Mouse (Mus musculus): ENCODE results near the gene Lgalsl. TPM values are rescaled to one million over a fixed set of nuclear protein-coding genes. Genes with fewer than 3 reads are reported as not detected.

Lgalsl gene
- total RNA-seq, 4 experiments from 2014 or later, result 27.3 to 32.7 (median 30.3) TPM

DNA sequence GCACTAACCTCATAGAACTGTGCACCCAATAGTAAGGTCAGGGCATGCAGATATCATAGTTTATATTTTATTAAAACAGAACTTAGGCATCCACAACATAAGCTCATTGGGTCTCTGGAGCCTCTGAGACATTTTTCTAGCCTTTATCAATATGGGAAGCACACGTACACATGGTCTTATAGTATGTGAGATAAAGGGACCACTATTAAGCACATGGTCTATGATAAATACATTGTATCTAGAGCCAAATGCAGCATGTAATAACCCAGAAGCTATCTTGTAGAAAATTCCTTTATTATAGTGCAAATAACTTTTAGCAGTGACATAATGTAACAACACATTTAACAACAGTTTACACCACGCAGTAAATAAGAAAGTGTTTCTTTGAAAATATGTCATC lies 7.6 kb downstream of the Lgalsl start:
- no peak for DNase-seq

DNA sequence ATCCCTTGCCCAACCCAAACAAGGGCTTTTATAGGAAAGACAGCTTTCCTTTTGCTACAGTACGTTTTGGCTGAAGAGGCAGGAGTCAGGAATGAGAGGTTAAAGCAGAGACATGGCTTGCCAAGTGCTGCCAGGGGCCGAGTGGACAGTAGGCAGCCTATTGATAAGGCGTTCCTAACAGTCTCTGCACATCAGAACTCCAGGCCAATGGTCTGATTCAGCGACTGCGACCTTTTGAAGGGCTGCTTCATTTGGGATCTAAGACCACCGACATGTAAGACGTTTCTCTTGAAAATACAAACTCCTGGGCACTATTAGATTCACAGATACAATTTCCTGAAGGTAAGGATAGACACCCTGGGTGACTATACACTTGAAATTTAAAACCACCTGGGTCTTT lies 9.5 kb downstream of the Lgalsl start:
- DNase-seq, result no peak

DNA sequence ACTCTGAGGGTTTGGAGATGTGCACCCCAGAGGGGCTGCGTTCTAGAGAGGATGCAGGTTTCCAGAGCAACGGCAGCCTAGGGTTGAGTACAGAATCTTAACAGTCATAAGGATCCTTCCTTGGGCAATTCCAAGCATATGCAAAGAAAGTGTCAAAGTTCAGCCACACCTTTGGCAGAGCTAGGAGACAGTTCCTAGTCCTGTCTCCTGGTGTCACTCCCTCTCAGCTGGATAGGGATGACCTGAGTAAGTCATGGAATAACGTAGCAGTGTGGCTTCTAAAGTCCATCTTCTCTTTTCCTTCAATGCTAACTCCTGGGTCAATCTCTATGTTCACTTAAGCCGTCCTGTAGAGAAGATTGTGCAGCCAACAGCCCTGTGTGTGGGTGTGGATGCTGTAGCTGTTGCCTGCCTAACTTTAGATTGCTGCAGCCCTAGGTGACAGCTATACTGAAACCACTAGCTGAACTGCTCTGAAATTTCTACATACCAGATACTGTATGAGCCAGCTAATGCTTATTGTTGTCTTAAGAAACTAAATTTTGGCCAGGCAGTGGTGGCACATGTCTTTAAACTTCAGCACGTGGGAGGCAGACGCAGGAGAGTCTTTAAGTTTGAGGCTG lies 16.8 kb downstream of the Lgalsl start:
- DNase-seq, result no peak

DNA sequence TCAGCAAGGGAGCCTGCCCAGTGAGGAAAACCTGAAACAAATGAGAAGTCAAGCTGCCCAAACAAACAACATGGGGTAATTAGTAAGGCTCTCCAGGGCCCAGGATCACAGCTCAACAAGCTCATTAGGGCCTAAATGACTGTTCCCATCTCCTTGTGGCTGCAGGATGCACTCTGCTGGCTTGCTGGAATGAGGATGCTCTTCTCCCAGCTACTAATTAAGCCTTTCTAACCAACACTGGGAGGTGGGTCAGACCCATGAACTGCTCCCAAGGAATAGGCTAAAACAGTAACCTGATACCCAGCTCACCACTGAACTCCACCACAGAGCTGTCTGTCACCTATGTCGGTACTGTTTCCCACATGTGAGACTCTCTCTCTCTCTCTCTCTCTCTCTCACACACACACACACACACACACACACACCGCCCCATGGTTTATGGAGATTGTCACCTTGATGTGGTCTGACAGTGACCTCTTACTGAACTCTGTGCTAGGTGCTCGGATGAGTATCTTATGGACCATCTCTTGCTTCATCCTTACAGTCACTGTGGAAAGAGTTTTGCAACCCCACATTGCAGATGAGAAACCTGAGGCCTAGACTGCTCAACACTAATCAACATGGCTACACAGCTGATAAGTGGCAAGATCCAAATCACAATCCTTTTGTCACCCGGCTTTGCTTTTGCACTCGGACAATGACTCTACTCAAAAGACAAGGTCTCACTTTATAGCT lies 18.5 kb downstream of the Lgalsl start:
- DNase-seq, result no peak

DNA sequence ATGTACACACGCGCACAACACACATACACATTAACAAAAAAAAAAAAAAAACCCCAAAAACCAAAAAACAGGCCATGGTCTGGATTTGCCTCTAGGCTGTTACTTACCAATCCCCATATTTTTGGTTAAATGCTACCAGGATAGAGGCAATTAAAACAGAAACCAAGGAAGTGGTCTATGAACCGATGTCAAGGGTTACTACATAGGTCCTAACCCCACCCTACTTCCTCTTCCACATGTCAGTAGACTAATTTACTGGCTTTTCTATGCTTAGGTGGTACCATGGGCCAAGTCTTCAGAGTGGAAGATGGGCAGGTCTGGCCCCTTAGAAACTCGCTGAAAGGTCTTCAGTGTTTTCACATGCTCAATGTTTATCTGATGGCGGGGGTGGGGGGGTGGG lies 24.2 kb downstream of the Lgalsl start:
- no peak for DNase-seq

DNA sequence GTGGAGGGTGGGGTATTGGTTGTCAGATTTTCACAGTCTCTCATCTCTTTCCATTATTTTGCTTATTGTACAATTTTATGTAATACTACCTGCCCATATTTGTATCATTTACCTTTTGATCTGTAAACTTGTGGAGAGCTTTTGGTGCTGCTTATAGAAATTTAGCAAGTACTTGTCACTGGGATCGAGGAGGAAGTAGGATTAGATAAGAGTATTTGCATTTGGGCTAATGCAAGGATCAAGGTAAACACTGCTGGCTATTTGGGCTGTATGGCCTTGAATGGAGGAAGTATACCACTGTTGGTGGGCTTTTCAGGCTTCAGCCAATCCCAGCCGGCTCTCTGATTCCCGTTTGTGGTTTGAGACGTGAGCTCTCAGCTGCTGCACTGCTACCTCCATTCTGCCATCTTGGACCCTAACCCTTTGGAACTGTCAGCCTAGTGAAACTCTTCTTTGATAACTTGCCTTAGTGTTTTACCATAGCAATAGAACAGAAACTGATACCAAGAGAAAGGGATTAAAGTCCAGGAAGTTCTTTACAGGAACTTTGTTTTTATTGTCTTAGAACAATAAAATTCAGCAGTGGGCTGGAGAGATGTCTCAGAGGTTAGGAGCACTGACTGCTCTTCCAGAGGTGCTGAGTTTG lies 25.1 kb downstream of the Lgalsl start:
- no peak for DNase-seq

DNA sequence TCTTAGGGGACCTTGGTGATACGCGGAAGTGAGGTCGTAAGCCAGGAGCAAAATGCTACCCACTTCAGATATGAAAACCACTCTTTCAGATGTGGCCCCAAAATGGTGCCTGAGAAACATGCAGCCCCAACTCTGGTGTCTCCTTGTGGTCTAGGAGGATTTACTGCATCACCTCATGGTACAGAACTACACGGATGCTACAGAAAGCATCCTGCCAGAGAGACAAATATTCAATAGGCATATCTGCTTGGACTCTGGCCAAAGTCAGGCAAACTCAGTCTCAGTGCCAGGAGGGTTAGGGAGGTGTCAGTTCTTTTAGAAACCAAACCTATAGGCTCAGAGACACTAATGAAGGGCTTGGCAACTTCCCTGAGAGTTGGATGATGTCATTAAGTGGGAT lies 26.4 kb downstream of the Lgalsl start:
- DNase-seq, result no peak

DNA sequence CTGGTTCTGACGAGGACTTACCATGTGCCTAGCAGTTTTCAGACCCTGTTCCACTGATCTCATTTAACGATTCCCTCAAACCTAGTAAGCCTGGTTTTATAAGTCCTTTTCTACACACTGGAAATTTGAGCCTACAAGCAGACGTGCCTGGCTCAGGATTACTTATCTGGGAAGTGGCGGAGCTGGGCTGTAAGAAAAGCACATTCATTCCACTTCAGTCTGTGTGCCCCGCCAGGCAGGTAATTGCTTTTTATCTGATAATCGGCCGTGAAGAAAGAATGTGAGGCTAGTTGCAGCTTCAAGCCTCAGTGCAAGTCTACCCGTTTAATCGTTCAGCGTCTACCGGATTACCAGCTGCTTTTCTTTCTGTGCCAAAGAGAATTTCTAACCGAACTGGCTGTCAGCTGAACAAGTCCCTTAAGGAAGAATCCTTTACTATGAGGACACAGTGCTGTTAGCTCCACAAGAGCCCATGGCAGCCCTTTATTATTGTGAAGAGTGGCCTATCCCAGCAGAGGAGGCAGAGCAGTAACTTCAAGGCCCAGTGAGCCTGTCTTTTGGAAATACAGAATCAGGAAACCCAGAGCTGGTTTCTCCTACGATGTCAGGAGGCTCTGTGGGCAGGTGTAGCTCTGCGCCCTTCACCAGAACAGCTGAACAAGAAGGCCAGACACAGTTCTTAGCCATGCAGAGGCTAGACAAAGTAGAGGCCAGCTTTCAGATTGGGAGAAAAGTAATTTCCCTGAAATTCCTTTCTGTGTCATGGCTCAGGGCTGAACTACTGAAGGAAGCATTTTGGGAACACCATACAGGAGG lies 30.4 kb downstream of the Lgalsl start:
- DNase-seq, result no peak

DNA sequence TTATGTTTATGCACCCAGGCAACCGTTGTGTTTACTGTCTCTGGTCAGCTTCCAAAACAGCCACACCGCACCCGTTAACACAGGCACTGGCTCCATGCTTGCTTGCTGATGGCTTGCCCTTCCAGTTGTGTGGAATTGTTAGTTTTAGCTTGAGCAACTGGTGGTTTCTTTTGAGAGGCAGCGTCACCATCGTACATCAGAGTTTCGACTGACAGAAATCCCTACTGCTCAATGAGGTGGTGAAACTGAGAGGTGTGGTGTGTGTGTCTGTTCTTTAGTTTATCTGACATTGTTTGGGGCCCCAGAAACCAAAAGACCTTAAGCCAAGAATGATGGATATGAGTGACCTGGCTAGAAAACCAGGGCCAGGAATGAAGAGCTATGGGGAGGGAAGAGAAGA lies 33.0 kb downstream of the Lgalsl start:
- no peak for DNase-seq

DNA sequence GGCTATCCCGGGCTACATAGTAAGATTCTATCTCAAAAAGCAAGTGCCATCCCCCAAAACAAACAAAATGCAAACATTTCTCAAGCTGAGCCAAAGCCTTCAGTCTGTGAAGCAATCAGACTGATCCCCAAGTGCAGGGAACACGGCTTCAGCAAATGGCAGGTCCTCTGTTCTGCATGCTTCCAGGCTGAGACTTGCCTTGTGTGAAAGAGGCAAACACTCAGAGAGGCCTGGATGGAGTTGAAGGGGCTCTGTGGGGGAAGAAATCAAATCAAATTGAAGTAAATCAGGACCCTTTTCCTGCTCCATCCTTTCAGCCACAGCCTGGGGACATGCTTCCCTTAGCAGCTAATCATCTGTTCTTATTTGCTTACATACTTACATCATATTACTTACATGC lies 35.4 kb downstream of the Lgalsl start:
- DNase-seq, result no peak

DNA sequence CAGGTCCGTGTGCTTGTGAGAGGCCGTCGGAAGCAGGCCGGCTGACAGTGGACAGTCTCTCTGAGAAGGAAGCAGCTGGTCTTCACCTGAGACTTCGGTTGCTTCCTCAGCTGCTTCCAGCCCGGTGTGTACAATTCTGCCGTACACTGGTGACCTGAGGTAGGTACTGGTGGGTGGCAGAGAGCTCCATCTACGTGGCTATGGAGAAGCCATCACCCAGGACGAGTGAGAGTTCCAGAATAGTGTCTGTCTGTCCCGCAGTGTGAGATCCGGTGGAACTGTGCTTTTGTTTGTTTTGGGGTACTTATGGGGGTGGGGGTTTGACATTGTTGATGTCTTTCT lies 36.0 kb downstream of the Lgalsl start:
- DNase-seq, result no peak

DNA sequence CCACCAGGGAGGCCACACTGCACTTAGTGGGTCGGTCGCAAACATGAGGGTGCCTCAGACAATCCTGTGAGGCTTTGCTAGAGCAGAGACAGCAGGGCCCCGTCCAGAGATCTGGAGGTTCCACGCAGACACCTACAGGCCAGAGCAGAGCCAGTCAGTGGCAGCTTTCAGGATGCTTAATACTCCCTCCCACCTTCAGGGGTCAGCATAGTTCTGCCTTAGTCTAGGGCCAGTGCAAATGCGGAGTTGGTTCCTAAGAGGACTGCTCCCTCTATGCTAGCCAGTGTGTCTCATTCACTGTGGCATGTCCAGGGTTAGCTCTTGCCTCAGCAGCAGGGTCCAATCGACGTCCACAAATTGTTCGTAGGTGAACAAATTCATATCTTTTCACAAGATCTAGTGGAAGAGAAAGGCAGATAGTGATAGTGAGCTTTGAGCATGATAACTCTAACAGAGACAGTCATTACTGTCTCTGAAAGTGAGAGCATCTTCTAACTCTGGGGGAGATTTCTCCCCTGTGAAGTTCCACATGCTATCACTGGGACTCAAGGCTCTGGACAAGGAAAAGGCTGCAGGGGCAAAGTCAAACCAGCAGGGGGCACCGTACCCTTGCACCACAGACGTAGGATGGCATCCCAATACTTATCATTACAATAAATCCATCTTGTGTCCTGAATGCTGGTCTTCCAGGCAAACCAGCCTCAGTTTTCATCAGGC lies 36.5 kb downstream of the Lgalsl start:
- DNase-seq, result peak; percentile 61

DNA sequence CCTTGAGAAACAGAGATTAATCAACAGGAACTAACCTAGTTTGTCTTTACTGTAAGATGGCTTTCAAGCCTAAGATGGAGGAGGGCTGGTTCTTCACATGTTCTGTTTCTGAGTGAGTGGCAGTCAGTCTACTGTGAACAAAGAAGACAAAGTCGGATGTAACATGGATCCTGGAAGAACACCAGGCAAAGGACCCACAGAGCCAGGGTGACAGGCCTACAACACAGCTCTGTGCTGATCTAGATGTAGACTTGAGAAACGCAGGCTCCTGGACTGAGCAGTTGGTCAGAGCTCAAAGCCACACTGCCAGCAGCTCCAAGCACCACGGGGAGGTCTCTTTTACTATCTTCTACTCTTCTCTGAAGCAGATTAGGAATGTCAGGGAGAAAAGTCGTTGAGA lies 37.2 kb downstream of the Lgalsl start:
- DNase-seq, result no peak

DNA sequence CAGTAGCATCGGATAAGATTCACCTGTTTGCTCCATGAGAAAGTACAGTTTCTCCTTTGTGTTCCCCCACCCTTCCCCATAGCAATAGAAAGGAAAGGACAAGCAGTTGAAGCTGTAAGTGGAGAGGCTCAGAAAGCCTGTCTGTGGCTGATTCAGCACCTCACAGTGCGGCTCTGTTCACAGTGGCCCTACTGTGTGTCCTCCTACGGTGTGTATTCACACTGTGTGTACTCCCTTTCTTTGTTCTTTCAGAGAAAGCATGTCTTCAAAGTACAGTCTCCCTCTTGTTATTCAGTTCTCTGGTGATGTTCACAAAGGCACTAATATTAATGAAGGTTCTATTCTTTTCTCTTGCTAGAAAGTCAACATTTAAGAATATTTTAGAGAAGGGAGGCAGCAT lies 38.2 kb downstream of the Lgalsl start:
- DNase-seq, result no peak

DNA sequence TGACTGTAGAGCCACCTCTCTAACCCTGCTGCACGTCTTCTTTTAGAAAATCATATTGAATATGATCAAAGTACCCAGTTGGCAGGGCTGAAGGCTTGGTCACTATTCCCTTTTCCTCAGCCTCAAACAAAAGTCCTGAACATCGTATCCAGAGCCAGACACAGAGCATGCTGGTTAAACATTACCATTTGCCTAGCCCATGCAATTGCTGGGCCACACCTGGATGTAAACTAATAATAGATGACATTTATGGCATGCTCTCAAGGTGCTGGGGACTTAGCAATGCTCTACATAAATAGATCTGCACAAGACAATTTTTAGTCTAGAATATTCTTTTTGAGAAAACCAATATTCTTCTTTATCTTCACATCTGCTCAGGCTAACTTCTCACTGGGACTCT lies 39.5 kb downstream of the Lgalsl start:
- DNase-seq, result no peak

DNA sequence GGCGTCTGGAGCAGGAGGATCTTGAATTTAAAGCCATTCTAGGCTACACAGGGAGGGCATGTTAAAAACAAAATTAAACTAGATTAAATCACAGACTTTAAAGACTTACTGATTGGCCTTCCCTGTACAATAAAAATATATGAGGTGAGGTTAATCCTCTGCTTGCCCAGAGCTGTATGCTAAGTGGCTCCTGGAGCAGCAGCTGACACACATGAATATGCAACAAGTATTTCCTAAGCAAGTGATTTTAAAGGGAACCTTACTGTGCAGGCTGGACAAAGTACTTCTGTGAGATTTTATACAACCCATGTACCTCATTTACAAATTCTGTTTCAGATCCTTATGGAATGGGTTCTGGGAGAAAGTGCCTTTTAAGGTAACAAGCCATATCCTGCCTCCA lies 41.8 kb downstream of the Lgalsl start:
- no peak for DNase-seq

DNA sequence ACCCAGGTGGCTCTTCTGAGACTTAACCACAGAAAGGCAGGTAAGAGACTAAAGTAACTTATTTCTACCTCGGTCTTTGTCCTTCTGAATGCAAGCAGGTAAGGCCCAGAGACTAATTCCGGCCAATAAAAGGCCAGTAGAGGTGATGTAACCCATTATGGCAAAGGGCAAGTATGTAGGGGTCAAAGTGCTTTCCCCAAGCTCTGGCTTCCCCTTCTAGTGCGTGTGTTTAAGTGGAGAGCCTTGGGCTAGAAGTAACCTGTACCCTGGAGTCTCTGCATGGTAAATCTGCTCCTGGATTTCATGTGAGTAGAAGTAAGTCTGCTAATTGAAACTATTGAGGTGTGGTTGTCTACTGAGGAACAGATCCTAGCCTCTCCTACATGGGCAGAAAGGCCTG lies 42.8 kb downstream of the Lgalsl start:
- no peak for DNase-seq

DNA sequence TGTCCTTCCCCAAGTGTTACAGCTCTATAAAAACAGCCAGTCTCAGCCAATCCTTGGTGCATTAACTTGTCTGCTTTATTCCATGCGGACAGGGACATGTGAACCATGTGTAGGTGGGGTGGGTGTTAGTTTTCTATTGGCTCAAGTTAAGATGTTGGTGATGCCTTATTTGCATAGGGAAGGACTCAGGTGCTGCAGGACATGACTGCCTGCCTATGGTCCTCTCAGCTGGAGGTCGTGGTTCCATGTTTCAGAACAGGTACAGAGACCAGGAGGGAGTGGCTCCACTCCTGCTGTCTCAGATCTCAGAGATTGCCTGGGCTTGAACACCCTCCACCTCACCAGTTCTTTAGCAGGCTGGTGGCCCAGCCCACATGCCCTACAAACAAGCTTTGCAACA lies 44.7 kb downstream of the Lgalsl start:
- no peak for DNase-seq

DNA sequence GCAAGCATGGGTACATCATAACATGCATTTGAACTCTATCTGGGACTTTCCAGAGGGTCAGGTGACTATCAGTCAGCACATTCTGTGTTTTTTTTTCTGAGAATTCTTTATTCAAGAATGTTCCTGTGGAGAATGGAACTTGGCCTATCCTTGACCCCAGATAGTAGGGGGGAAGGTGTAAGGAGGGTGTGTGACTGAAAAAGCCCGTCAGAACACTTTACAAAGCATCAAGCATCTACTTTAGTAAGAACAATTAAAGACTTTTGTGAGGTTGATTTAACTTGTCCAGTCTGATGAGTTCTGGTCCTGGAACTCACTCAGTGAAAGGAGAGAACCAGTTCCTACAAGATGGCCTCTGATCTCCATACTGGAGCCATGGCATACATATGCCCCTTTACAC lies 45.7 kb downstream of the Lgalsl start:
- DNase-seq, result no peak

DNA sequence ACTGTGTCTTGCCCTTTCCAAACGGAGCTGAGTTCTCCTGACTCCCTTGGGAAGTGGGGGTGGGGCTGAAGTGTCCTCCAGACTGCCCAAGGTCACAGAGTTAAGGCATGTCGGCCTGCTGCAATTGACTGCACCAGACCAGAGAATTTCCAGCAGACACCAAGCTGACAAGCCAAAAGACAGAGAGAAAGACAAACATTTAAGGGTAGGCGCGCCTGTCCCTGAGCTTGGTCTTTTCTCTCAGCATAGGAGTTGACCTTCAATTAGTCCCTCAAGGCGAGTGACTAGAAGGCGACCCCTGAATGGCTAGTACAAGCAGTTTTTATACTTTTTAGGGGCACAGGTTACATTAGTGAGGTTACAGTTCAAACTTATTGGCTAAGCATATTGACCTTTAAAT lies 46.1 kb downstream of the Lgalsl start:
- no peak for DNase-seq

DNA sequence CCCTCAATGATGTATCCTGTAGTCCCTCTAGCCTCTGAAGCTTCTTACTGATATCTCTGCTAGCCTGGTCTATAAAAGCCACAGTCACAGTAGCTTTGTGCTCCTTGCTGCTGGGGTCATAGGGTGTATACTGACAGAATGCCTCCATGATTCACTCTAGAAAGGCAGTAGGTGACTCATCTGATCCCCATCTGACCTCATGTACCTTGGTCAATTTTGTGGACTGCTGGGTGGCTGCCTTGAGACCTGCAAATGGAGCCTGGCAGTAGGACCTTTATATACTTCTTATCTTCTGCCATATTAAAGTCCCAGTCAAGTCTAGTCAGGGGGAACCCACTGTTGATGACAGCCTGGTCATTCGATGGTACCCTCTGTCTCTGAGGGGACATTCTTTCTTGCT lies 47.4 kb downstream of the Lgalsl start:
- no peak for DNase-seq

DNA sequence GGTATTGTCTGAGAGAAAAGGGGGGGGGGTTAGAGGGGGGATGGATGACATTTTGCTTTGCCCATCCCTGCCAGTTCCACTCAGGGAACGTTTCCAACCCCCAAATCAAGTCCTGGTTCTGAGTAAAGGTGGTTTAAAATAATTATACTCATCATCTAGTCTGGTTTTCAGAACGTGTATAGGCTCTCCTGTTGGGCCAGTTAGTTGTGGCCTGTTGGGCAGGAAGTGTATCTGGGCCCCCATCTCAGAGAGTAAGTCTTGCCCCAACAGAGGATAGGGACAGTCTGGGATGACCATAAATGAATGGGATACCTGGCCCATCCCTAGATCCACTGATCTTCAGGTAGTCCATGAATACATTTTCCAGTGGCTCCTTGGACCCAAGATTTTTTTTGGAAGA lies 48.2 kb downstream of the Lgalsl start:
- no peak for DNase-seq

DNA sequence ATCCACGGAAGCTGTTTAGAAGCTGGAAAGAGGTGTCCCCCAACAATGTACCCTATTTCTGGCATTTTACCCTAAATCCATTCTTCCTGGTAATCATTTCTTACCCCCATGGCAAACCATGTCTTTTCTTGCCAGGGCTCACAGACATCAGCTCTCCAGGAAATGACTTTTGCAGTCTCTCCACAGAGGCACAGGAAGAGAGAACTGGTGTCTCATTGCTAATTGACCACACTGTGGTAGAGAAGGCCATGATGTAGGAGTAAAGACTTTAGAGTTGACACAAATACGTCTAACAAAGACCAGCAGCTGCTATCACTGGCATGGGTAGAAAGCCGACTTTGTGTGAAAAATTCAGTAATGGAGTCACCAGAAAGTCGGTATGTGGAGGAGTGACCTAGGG lies 50.5 kb downstream of the Lgalsl start:
- DNase-seq, result no peak
